8 mouse cellular contexts compared by ENCODE assay signal in the genomic region with DNA sequence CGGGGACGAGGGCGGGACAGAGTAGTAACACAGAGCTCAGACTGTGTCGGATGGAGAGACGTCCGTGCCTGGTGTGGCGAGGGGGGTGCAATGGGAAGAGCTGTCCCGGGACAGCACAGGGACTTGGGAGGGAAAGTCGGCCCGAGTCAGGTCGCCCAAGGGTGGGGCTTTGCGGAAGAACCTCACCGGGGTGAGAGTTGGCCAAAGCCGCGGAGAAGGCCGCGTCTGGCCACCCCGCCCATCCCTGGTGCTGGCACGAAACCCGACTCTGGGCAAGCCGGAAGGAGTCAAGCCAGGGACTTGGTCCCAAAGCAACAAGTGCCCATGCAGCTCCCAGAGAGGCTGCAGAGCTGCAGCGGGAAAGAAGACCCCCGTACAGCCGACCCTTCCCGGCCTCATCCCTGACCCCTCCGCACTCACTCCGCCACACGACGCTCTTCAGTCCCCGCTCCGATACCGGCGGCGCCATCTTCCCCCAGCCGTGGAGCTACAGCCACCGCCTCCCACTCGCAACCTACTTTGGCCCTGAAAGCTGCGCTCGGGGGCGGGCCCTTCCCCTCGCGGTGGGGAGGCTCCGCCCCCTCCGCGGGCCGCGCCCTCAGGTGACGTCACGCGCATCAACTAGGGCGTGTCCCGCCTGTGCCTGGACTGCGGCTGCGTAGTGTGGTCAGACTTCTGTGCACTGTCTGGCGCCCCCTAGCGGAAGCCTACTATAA. TPM values are rescaled to one million over a fixed set of nuclear protein-coding genes. Genes with fewer than 3 reads are reported as not detected.
A peak's percentile ranks its signal among the peaks of the same experiment; 100 is the strongest.
DNase-seq lines count a peak whose midpoint lies in the region; ATAC-seq lines count a peak whose summit lies in the region.

A gene (minus strand): TSS at position 527 of the 716 bp plus-strand sequence.

- no peaks in the 10 kb centered on the region for H3K9me3 ChIP-seq in hindbrain, embryonic 12.5 days (replicated peaks)

- WGBS in hindbrain, embryonic 12.5 days, result under 1% methylated on average over 56 of the region's 56 CpGs

- DNase-seq in NIH3T3 (ENCODE audit: low read depth), result peak; percentile 99
- peak; percentile 99 to 100 for DNase-seq in cerebellum, postnatal 10 days
- DNase-seq in frontal cortex, postnatal 10 days (ENCODE audit: low spot score in 2 of 2), result peak; percentile 96 to 98
- peak; percentile 97 to 98 for DNase-seq in layer of hippocampus, postnatal 14 days (ENCODE audit: low spot score in 2 of 2)
- DNase-seq in lung, postnatal 14 days, result peak; percentile 100
- peak; percentile 95 for DNase-seq in retina, adult 2 months (ENCODE audit: low read depth, low spot score)
- DNase-seq in thymus, postnatal 36 days, result peak; percentile 98 to 99

- H3K36me3 ChIP-seq in hindbrain, embryonic 12.5 days, result no peaks in the 10 kb centered on the region

- peak within 1 kb of the TSS; percentile 70 for H3K4me3 ChIP-seq in hindbrain, embryonic 12.5 days

- no peaks in the 10 kb centered on the region for H3K27me3 ChIP-seq in hindbrain, embryonic 12.5 days

- peak within 1 kb of the TSS; percentile 74 for H3K4me2 ChIP-seq in hindbrain, embryonic 12.5 days (replicated peaks)

- H3K27ac ChIP-seq in hindbrain, embryonic 12.5 days, result peak within 1 kb of the TSS; percentile 66

- peak; percentile 97 for ATAC-seq in hindbrain, embryonic 12.5 days (ENCODE audit: low FRiP score)

- peaks cover 5% of the 10 kb centered on the region for H3K4me1 ChIP-seq in hindbrain, embryonic 12.5 days

- peak within 1 kb of the TSS; percentile 60 for H3K9ac ChIP-seq in hindbrain, embryonic 12.5 days

RNA-seq across cellular contexts. Expression of the gene that starts here (rescaled TPM):
- polyA plus RNA-seq in hindbrain, embryonic 12.5 days (2016; fragmentation: Nextera tagmentation; extraction: Ambion mirVana), result 23.2 and 25.1 TPM in 2 replicates
- 10 to 100 TPM; 26.7 to 33.5 TPM for total RNA-seq in layer of hippocampus, postnatal 14 days (2021)

Comparison
In these comparisons a context has a peak if more than half of its experiments do, and no peak if none do; other contexts are left out.
1. Peak in every context shown above with its lines: DNase-seq, ATAC-seq, H3K4me3 ChIP-seq and H3K27ac ChIP-seq.